Mouse (Mus musculus) heart, adult 2 months (tissue): ENCODE results near the gene Cyp2c70. TPM values are rescaled to one million over a fixed set of nuclear protein-coding genes. Genes with fewer than 3 reads are reported as not detected.

Source experiments
- DNase-seq, 2 experiments: peaks; one replicate each; pipeline ENCODE4 v3.0.0; 2021
- H3K27ac ChIP-seq: fragments of 200-600 bp; 2 replicates; pipeline ENCODE4 v1.8.1; 2022
- H3K27me3 ChIP-seq: fragments of 200-500 bp; 2 replicates; pipeline ENCODE4 v1.6.1; 2012; ENCODE audit warnings: mild to moderate bottlenecking, low read length, inconsistent platforms, mixed read lengths; ENCODE audit not compliant: control insufficient read depth, insufficient read depth
- H3K36me3 ChIP-seq: fragments of 200-500 bp; 2 replicates; pipeline ENCODE4 v1.6.1; 2012; ENCODE audit warnings: low read length, inconsistent platforms; ENCODE audit not compliant: control insufficient read depth, insufficient read depth
- H3K4me1 ChIP-seq: fragments of 200-500 bp; 2 replicates; pipeline ENCODE4 v1.6.1; 2011; ENCODE audit warnings: low read length; ENCODE audit not compliant: control insufficient read depth, insufficient read depth
- H3K4me3 ChIP-seq: fragments of 200-600 bp; 2 replicates; pipeline ENCODE4 v1.8.1; 2022
- H3K79me2 ChIP-seq: fragments of 200-500 bp; replicated peaks from 2 replicates; pipeline ENCODE4 v1.6.1; 2012; ENCODE audit warnings: mild to moderate bottlenecking, inconsistent platforms, low read length, moderate library complexity, mixed read lengths; ENCODE audit not compliant: control insufficient read depth, insufficient read depth
- H3K9ac ChIP-seq: fragments of 200-500 bp; 2 replicates; pipeline ENCODE4 v1.6.1; 2012; ENCODE audit warnings: low read depth, mild to moderate bottlenecking, control low read depth, inconsistent platforms, low read length, mixed read lengths
- CTCF ChIP-seq: fragments of 200-600 bp; IDR thresholded peaks from 2 replicates; pipeline ENCODE4 v1.8.1; 2022; ENCODE audit warnings: antibody characterized with exemption, mild to moderate bottlenecking, moderate library complexity
- EP300 ChIP-seq: fragments of 200-500 bp; IDR thresholded peaks from 2 replicates; pipeline ENCODE4 v1.6.1; 2011; ENCODE audit warnings: low read depth, low read length, control low read depth; ENCODE audit not compliant: insufficient read depth
- POLR2A ChIP-seq: fragments of 200-500 bp; IDR thresholded peaks from 2 replicates; pipeline ENCODE4 v1.6.1; 2011; ENCODE audit warnings: mild to moderate bottlenecking, low read depth, low read length, control low read depth; ENCODE audit not compliant: insufficient read depth
- WGBS: fragments of 180-500 bp; shearing (Covaris S2); methylation state at CpG from one replicate; pipeline ENCODE4 v1.1.7; 2018; 5-methylcytosine and 5-hydroxymethylcytosine counted together
- intact Hi-C: fragments of 180-260 bp; cut with DNase I; formaldehyde crosslinking; loops from one replicate; pipeline ENCODE4 v1.15.1; 2025
- long read RNA-seq: library from polyadenylated mRNA; stranded (forward); transcript quantifications from one replicate; pipeline ENCODE4 v2.0.0, GENCODE M21; 2021
- polyA plus RNA-seq: library from polyadenylated mRNA; depleted of rRNA; stranded (reverse); fragments of >200 nt; gene quantifications from 2 replicates; pipeline ENCODE4 v1.2.3, GENCODE M21; 2012; rRNA removed
- total RNA-seq, 2 experiments: library from RNA; stranded (reverse); gene quantifications; 2 replicates each; pipeline ENCODE4 v1.2.3; 2021

Gene Cyp2c70
- total RNA-seq (under 1 TPM; 0.13 to 0.30 TPM), polyA plus RNA-seq (0.18 TPM in 1 of 2 replicates, not detected in the other)
- long read RNA-seq, result 0 reads

GRCm38 (mm10) chr19:40187160-40187559 lies at the start of gene Cyp2c70:
TSS of gene Cyp2c70 (minus strand) at chr19:40187333.
- no peaks in the 10 kb centered on the region for H3K4me1 ChIP-seq
- no peak within 1 kb of the TSS for H3K4me3 ChIP-seq
- no peaks in the 10 kb centered on the region for H3K79me2 ChIP-seq
- no peaks in the 10 kb centered on the region for H3K36me3 ChIP-seq
- TF ChIP-seq CTCF, result no peak
- TF ChIP-seq EP300, result no peak
- no peak for TF ChIP-seq POLR2A
- no peaks in the 10 kb centered on the region for H3K27me3 ChIP-seq
- no peak within 1 kb of the TSS for H3K27ac ChIP-seq
- H3K9ac ChIP-seq, result no peak within 1 kb of the TSS
- intact Hi-C loops, result no loop called here
- 45% methylated on average over 5 of the region's 5 CpGs for WGBS
- DNase-seq, result no peak

DNA sequence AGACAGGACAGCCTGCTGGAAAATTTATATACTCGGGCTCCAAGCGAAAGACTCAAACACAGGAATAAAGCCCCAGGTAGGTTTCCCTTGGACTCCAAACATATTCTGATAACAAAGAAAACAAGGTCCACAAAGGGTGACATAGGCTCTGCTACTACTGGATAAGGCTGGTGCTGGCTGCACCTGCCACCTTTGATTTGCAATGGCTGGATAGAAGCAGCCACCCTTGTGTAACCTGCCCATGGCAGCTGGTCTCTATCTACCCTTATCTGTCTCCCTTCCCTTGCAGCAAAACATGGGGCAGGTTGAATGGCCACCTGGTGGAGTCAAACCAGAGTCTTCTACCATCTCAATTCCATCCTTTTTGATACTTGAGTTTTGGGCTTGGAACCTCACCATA lies 45.4 kb upstream of the Cyp2c70 start:
- Histone ChIP-seq H3K36me3 (peaks cover under 1% of the 10 kb centered on the region), H3K27me3 (no peaks in the 10 kb centered on the region), H3K27ac (no peak overlapping the region), H3K79me2 (0 out of 2 replicates have a peak, but pooled peaks cover 1% of the 10 kb centered on the region), H3K4me1 (no peaks in the 10 kb centered on the region), H3K4me3 (no peak overlapping the region), H3K9ac (no peak overlapping the region)
- WGBS, result 85% methylated on average over 2 of the region's 2 CpGs
- DNase-seq, result no peak
- TF ChIP-seq CTCF (no peak), EP300 (no peak), POLR2A (no peak)
- intact Hi-C loops, result loop anchor here (5.0 kb wide), 1 partner anchor 40 kb away; the partner anchor contains the start of gene Pdlim1

GRCm38 (mm10) chr19:40231825-40232541 lies 44.9 kb upstream of the Cyp2c70 start:
- Histone ChIP-seq H3K36me3 (peaks cover 2% of the 10 kb centered on the region), H3K9ac (no peak overlapping the region), H3K27ac (no peak overlapping the region), H3K79me2 (0 out of 2 replicates have a peak, but pooled peaks cover 1% of the 10 kb centered on the region), H3K4me1 (no peaks in the 10 kb centered on the region), H3K27me3 (no peaks in the 10 kb centered on the region), H3K4me3 (no peak overlapping the region)
- 80% methylated on average over 7 of the region's 7 CpGs for WGBS
- intact Hi-C loops, result loop anchor here (5.0 kb wide), 1 partner anchor 40 kb away; the partner anchor contains the start of gene Pdlim1
- no peak for TF ChIP-seq POLR2A
- TF ChIP-seq CTCF, result peak; percentile 73
- no peak for TF ChIP-seq EP300
- DNase-seq, result no peak

DNA sequence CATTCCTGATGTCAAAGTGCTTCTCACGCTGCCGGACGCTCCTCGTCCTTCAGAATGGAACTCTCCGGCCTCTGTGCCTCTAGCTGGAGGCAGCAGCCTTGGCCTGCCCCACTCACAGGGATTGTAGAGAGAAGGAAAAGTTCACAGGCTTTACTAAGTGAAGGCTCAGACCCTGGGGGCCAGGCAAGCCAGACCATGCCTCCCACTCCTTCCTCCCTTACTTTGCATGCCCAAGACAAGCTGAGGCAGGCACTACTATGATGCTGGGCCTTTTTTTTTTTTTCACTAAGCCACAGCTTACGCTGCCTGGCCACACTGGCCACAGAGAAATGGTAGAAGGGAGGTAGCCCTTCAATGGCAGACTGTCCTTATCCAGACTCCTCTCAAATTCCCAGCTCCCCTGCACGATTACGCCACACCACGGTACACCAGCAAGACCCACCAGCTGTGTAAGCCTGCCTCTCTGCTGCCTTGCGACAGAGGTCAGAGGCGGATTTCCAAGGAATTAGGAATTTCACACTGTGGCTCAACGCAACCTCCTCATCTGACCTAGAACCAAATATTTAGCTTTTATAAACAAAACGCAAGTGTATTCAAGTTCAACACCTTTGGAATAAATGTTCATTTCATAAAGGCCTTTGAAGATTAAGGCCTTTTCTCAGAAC lies 44.1 kb upstream of the Cyp2c70 start:
- 0 out of 2 replicates have a peak, but pooled peaks cover 1% of the 10 kb centered on the region for H3K79me2 ChIP-seq
- no peak overlapping the region for H3K27ac ChIP-seq
- TF ChIP-seq EP300 (no peak), POLR2A (no peak), CTCF (no peak)
- intact Hi-C loops, result loop anchor here (5.0 kb wide), 1 partner anchor 41 kb away; the partner anchor contains the start of gene Pdlim1
- peaks cover 2% of the 10 kb centered on the region for H3K36me3 ChIP-seq
- H3K27me3 ChIP-seq, result no peaks in the 10 kb centered on the region
- H3K4me3 ChIP-seq, result no peak overlapping the region
- no peaks in the 10 kb centered on the region for H3K4me1 ChIP-seq
- no peak for DNase-seq
- no peak overlapping the region for H3K9ac ChIP-seq
- WGBS, result 91% methylated on average over 13 of the region's 13 CpGs

GRCm38 (mm10) chr19:40226516-40227151 lies 39.5 kb upstream of the Cyp2c70 start:
- 88% methylated on average over 12 of the region's 12 CpGs for WGBS

More at GRCm38 (mm10) chr19:40226516-40227151, 39.5 kb upstream of the Cyp2c70 start:
- intact Hi-C loops, result no loop called here
- TF ChIP-seq EP300 (no peak), CTCF (no peak), POLR2A (no peak)
- Histone ChIP-seq H3K36me3 (peaks cover 2% of the 10 kb centered on the region), H3K4me3 (no peak overlapping the region), H3K9ac (no peak overlapping the region), H3K27me3 (no peaks in the 10 kb centered on the region), H3K79me2 (no peaks in the 10 kb centered on the region), H3K27ac (no peak overlapping the region), H3K4me1 (no peaks in the 10 kb centered on the region; the same call in 1 of the 2 replicates)
- DNase-seq, result no peak
